Mouse (Mus musculus): Measurements from ENCODE around the gene Itgb7. TPM values are rescaled to one million over a fixed set of nuclear protein-coding genes. Genes with fewer than 3 reads are reported as not detected.

Itgb7 gene
- total RNA-seq, 4 experiments from 2014 or later: 0.23 to 2.9 (median 1.7) TPM

DNA sequence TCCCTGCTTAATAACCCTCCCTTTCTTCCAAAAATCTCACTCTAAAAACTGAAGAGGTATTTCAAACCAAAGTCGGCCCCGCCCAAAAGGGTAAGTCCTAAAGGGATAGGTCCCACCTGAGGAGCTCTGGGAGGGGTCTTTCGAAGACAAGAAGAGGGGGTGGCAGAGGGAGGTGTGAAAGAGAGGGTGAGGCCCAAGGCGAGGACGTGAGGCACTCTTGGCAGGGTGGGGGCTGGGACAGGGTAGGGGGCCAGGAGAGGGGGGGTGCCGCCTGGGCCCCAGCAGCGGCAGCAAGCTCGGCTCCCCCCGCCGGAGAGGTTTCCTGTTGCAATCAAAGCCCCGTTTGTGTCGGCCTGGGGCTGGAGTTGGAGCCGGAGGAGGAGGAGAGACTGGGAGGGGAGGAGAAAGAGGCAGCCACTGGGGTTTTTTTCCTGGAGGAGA is 17.5 kb upstream of the Itgb7 start:
- no peak for DNase-seq (ENCODE audit: low spot score in 2 of 2)

DNA sequence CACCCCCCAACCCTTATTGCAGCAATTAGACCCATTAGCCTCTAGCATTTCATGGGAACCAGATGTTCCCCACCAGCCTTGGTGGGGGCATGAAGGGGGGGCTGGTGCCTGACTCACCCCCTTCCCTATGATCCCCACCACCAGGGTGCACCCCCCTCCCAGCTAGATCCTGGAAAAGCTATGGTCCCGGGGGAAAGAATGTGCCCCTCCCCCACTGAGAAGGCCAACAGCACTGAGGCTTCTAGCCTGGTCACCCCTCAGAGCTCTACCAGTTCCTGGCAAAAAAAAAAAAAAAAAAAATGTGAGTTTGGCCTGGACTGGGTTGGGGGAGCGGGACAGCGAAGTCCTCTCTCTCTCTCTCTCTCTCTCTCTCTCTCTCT is 17.1 kb upstream of the Itgb7 start:
- DNase-seq (ENCODE audit: low spot score in 2 of 2): no peak

DNA sequence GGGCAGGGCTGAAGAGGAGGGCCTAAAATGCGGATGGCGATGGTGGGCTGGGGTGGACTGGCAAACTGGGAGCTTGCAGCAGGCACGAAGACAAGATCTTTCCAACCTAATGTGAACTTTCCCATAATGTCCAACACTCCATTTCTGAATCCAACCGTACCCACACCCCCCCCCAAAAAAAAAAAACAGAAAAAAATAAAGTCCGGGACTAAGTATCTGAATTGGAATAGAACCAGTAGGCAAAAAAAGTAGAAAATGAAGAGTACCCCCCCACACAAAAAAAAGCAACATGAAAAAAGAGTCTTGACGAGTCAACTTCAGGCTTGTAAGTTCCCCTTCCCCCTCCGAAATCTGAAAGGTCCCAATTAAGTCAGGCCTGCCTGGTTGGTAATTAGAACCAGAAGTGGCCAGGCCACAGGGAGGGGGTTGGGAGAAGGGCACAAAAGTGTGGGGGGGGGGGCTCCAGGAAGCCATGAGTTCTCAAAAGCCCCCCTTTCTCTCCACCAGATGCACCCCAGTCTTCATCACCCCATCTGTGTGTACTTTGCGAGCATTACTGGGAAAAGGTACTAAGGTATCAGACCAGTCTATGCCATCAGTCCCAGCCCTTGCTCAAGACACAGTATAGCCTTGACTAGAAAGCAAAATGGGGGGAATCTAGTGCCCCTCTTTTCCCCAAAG is 16.5 kb upstream of the Itgb7 start:
- DNase-seq (ENCODE audit: low spot score in 2 of 2): no peak

DNA sequence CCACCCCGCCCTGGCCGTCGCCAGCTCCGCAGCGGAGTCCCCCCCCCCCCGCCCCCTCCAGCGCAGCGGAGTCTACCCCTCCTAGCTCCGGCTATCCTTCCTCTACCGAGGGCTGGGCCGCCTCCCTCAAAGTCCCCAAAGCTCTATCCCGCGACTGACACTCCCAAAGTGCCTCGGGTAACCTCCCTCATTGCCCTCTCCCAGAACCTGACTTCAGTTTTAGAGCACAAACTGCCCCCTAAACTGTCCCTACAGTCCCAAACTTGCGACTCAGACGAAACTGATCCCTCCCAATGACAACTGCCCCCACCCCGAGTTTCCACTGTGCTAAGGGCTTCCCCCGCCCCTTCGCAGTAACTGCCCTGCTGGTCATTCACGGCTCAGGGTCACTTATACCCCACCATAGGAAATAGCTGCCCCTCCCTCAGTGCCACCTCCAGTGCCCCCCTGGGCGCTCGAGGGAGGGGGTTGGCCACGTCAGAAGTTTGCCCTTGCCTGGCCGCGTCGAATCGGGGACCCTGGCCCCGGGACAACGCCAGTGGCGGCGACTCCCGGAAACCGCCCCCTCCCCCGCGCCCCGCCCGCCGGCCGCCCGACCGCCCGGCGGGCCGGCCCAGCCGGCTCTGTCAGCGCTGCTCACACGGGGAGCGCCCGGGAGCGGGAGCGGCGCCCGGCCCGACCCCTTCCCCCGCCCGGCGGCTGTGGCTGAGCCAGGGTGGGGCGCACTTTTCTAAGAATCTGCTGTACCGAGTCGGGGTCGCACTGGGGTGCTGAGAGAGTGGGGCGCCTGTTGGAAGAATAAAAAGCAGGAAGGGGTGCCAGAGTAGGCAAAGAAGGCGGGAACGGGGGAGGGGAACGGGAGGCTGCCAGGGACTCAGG is 15.7 kb upstream of the Itgb7 start:
- no peak for DNase-seq (ENCODE audit: low spot score in 2 of 2)

DNA sequence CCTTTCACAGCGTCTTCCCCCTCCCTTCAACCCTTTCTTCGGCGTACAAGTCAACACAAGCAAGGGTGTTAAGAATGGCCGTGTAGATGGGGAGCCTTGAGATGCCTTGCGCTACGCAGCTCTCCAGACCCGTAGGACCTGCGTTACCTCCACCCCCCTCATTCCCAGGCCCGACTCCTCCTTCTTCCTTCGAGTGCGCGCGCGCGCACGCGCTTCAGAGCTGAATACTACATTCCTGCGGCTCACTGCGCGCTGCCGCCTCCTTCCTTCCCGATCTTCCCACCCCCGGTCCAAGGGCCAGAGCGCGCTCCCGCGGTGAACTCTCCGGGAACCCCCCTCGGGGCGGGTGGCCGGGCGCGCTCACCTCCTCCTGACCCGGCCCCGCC is 15.1 kb upstream of the Itgb7 start:
- peak; percentile 79 to 89 for DNase-seq (ENCODE audit: low spot score in 2 of 2)

DNA sequence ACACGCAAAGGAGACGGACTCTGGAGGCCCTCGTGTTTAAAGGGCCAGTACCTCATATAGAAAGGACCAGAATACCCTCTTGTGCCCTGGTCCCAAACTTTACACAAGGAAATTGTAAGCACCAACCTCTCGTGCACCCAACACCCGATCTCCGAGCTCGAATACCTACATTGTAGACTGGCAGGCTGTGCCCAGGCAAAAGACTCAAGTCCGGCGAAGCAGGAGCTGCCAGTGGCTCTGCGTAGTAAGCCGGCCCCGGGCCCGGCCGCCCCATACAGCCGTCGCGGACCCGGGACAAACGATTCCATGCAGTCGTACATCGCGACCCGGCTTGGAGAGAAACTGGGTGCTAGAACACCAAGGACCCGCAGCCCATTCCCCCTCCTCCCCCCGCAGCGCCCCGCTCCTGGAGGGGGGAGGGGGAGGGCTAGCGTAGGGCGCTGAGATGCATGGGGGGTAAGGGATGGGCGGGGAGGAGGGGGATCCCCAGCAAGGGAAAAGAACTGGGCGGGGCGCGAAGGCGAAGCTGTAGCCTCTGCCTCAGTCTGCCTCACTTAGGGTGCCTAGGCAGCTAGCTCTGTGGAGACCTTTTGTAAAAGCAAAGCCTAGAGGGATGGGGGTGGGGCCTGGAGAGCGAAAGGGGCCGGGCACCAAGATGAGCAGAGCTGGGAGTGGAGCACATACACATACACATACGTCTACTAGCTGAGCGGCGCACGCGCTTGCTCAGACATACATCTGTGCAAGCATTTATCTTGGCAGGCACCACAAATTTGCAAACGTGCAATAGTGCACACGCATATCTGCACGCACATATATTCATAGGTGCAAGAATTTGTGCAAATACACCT is 14.4 kb upstream of the Itgb7 start:
- peak; percentile 59 to 83 for DNase-seq (ENCODE audit: low spot score in 2 of 2)

DNA sequence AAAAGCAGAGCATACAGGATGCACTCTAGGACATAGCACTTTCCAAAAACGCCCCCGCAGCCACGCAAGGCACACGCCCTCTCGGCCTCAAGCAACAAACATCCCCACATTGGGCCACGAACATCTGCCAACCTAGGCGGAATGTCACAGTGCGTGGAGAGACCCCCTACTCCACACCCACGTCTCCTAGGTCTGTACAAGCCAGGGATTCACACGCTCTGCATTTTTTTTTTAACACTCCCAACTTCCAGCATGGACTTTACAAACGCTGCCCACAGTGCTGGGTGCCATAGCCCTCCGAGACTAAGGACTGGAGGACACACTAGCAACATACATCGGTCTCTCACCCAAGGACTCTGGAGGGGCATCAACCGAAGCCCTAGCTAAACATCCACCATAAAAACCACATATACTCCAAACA is 13.7 kb upstream of the Itgb7 start:
- DNase-seq (ENCODE audit: low spot score in 2 of 2): no peak

DNA sequence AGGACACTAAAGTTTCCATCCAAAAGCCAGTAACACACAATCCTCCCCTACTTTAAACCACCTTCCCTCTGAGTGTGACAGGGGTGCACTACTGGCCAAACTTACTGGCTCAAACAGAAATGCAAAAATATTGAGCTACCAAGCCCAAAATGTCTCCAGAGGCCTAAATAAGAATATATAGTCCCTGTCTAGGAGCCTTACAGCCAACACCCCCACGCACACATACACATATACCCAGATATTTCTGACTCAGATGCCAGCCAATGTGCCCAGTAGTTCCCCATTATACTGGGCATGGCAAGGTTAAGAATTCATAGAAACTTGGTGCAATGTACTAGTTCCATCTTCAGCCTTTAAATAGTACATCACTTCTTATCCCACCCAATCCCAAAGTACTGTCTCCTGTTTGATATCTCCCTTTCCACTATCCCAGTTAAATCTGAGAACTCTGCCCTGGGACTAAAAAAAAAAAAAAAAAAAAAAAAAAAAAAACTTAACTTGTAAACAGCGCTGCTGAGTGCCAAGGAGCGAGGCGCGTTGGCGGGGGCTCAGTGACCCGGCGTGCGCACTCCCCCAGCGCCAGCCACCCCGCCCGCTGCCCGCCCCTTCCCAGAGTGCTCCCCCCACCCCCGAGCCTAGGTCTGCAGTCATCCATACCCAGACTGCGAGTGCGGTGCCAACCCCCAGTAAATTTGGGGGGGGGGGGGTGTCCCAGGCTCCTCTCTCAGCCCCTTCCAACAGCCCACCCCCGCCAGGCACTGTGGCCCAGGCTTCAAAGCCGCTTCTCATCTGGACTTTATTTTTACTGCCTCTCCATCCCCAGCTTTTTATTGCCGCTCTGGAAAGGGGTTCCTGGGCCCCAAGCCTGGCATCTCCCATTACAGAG is 12.8 kb upstream of the Itgb7 start:
- no peak for DNase-seq (ENCODE audit: low spot score in 2 of 2)

DNA sequence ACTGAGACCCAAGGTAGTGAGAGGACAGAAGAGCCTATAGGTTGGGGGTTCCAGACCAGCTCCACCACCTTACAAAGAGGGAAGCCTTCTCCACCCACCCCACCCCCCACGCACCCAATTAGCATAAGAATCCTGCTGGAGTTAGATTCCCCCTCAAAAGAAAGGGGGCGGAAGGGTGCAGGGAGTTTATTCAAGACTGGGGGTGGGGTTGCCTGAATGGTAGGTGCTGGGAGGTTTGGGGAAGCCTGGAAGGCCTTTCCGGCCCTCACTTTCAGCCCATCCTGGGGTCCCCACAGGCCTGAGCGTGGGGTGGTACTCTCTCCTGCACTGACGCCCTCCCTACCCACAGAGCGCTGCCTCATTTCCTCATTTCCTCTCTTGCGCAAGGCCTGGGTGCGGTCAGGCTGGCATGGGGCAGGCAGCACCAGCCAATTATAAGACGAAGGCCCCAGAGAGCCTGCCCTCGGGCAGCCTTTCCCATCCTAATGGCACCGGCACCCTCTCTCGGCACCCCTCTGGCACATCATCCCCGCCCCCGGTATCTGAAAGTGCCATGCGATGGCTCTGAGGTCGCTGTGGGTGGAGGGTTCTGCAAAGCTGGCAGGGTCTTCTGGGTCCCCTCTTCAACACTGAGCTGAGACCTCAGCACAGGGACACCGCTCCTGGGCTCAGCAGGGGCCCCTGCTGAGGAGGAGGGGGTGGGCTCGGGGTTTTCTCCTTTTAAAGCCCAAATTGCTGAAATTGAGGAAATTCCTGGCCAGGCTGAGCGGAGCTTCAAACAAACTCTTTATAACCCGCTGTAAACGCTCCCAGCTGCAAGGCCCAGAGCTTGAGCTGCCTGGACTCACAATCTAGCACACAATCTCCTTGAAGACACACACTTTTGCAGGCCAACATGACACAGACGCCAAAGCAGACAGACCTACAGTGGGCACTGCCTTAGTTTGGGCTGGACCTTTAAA is 11.8 kb upstream of the Itgb7 start:
- DNase-seq (ENCODE audit: low spot score in 2 of 2): no peak

DNA sequence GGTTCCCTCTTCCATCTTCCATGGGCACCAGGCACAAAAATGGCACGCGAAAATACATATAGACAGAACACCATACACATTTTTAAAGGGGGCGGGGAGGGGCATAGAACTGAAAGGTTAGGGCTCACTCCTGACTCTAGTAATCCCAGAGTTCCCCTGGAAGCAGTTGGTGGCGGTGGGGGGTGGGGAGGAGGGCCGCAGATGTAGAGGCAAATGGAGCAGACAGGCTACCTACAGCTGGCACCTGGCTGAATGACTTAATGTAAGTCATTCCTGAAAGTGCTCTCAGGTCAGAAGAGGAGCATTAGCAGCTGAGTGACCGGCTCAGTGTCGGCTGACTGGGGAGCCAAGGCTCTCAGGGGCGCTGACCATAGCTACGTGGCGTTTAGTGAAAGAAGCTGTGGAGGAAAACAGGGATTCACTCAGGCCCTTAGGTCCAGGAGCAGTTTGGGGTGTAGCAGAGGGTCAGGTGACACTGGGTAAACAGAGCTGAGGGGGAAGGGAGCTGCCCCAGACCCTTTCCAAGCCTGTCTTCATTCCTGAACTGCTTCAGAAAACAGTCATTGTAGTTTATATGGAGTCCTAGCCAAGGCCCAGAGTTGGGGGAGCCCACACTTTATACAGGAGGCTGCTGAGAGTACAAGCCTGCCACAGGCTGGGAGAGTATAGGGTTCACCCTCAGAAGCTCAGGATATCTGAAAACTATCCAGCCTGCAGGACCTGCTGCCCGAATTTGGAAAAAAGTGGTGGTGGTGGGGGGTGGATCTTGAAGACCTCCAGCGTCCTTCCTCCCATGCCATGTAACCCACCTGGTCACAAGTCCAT is 10.9 kb upstream of the Itgb7 start:
- no peak for DNase-seq (ENCODE audit: low spot score in 2 of 2)

DNA sequence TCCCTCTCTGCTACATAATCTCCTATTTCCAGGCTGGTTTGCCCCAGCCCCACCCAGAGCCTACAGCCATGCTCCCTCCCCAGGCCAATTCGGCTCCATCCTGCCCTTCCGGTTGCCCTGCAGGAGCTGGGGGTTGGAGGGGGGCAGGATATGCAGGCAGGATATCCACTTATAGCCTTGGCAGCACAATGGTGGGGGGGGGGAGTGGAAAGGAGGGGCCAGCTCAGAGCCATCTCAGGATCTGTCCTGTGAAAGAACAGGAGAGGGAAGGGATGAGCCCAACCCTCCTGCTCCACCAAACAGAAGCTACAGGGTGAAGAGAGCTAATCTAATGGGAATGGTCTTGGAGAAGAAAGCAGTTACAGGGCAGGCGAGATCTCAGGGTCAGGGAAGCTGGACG is 8.9 kb upstream of the Itgb7 start:
- DNase-seq (ENCODE audit: low spot score in 2 of 2): no peak

DNA sequence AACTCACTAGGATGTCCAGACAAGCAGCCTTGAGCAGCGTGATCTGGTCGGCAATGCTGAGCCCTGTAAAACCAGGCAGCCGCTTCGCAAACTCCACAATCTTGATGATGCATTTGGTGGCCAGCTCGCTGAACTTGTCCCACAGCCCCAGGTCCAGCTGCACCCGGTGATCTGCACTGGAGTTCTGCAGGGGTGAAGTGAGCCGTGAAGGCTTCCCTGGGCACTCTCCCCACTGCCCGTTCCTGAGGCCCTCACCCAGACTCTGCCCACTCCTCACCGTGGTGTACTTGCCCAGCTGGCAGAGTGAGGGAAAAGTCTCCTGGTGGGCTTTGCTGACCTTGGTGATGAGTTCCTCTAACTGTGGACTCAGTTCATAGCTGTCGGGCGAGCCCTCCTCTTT is 8.1 kb upstream of the Itgb7 start:
- DNase-seq (ENCODE audit: low spot score in 2 of 2): no peak

DNA sequence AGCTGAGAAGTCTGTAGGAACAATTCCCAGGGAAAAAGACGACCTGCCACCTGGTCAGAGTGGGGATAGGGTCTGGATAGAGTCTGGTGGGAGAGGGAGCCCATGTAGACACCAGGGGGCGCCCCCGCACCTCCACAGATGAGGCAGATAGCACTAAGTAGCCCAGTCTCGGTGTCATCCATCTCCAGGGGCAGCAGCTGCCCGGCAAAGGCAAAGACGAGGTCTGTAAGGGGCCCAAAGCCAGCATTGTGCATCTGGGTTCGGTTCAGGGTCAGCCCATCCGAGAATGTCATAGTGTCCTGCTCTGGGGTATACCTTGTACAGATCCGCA is 7.5 kb upstream of the Itgb7 start:
- DNase-seq (ENCODE audit: low spot score in 2 of 2): no peak

DNA sequence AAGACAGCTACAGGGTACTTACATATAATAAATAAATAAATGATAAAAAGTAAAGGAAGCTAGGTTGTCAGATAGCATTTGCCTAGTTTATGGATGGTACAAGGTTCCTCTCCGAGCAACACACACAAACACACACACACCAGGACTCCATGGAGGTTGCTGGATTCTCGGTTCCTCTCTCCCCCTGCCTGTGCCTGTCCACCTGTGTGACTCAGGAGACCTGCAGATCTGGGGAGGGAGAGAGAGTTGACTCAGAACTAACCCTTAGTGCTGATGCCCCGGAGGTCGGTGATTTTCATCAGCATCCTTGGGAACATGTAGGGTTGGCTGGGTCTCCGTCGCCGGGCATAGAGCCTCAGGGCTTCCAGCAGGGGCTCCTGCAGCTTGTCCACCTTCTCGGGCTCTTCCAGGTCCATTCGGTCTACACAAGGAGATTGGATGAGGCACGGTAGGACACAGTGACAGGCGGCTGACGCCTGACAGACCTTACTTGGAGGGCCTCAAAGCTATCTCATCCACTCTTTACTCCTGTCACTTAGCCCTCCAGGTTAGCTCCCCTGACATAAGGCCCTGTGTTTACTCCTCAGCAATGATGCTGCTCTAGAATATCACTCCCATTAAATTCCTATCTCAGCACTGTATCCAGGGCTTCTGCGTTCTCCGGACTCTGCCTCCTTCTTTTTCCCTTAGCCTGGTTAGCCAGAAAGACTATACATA is 7.0 kb upstream of the Itgb7 start:
- no peak for DNase-seq (ENCODE audit: low spot score in 2 of 2)

DNA sequence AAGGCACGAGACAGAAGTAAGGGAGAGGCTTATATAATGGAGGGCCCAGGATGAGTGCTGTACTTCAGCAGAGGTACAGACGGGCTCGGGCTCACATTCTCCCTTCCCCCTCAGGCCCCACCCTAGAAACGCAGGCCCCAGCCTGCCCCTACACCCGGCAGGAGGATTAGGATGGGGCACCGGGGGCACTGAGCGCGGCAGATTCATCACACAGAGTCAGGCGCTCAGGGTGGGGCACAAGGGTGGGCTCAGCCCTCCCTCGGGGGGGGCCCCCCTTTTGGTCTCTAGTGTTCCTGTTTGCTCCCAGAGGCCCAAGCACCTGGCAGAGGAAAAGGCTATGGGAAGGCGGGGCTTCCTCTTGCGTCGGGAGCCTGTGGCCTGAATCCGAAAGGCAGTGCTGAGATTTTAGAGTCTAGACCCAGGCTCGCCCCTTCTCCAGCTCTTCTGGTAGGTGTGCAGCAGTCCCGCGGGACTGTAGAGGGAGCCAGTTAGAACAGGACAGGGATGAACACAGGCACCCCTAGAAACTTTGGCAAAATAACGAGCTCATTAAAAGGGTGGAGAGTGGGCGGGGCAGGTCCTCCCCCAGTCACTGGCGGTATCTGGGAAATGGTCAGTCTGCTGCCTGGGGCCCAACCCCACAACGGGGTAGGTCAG is 3.8 kb upstream of the Itgb7 start:
- DNase-seq (ENCODE audit: low spot score in 2 of 2): no peak

DNA sequence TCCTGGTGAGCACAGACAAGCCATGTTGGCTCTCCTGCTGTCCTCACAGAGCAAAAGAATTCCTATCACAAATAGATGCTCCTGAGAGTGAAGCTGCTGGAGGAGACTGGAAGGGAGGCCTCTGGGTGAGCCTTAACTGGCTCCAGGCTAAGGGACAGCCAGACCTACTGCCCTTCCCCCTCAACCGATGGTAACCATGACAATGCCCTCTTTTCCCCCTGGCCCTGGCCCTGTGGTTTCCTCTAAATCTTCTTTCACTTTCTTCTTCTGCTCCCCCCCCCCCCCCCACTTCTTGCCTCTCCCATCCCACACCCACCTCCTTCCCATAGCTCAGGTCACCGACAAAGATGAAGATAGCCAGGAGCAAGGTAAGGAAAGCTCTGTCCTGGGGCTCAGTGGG is 2.2 kb upstream of the Itgb7 start:
- DNase-seq (ENCODE audit: low spot score in 2 of 2): no peak

DNA sequence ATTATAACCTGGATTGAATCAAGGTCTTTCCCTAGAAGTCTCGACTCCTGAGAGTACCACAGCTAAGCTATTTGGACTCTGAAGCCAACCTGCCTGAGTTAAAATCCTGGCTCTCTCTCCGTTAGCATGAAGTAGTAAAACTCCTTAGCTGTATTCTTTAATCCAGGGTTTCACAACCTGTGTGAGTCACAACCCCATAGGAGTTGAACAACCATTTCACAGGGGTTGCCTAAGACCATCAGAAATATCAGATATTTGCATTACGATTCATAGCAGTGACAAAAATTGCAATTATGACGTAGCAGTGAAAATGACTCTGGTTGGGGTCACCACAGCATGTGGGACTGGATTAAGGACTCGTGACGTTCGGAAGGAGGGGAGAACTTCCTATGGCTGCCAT is 1.0 kb upstream of the Itgb7 start:
- no peak for DNase-seq (ENCODE audit: low spot score in 2 of 2)

Measured in left cerebral cortex, adult 8-10 months (tissue).